Mouse (Mus musculus): ENCODE results near the gene Zer1. TPM values are rescaled to one million over a fixed set of nuclear protein-coding genes. Genes with fewer than 3 reads are reported as not detected.

Gene Zer1
- polyA plus RNA-seq, 1 experiment from 2014 or later, result 12.0 TPM

- WGBS, result 3% methylated on average over 13 of the region's 13 CpGs
- H3K36me3 ChIP-seq, result peaks cover 55% of the 10 kb centered on the region
- peaks cover 22% of the 10 kb centered on the region for H3K4me1 ChIP-seq (replicated peaks)
- no peaks in the 10 kb centered on the region for H3K9me3 ChIP-seq
- H3K4me3 ChIP-seq (replicated peaks), result peak overlapping the region; percentile 63
- ATAC-seq (ENCODE audit: insufficient number of reproducible peaks, insufficient read depth, low FRiP score, low TSS enrichment, low read depth), result 0 out of 2 replicates have a peak, but pooled peaks have one; percentile 1
- no peaks in the 10 kb centered on the region for H3K27me3 ChIP-seq
- peak overlapping the region; percentile 5; the same call in 1 of the 2 replicates for H3K27ac ChIP-seq
- peak overlapping the region; percentile 84 for H3K4me2 ChIP-seq
- H3K9ac ChIP-seq (replicated peaks), result peak overlapping the region; percentile 60
Measured at GRCm38 (mm10) chr2:30094208-30094588, 30.2 kb downstream of the Zer1 start.

- WGBS, result under 1% methylated on average over 51 of the region's 51 CpGs
- H3K4me2 ChIP-seq, result peak within 1 kb of the TSS; percentile 84
- H3K9ac ChIP-seq (replicated peaks), result peak within 1 kb of the TSS; percentile 66
- H3K9me3 ChIP-seq, result no peaks in the 10 kb centered on the region
- no peaks in the 10 kb centered on the region for H3K27me3 ChIP-seq
- H3K4me1 ChIP-seq (replicated peaks), result peaks cover 22% of the 10 kb centered on the region
- peak within 1 kb of the TSS; percentile 23; the same call in 1 of the 2 replicates for H3K27ac ChIP-seq
- H3K4me3 ChIP-seq (replicated peaks), result peak within 1 kb of the TSS; percentile 63
- H3K36me3 ChIP-seq, result peaks cover 49% of the 10 kb centered on the region
- ATAC-seq (ENCODE audit: insufficient number of reproducible peaks, insufficient read depth, low FRiP score, low TSS enrichment, low read depth), result peak; percentile 95
Measured at GRCm38 (mm10) chr2:30093471-30094207, 30.7 kb downstream of the Zer1 start, which contains the start of gene Zdhhc12. Gene Zdhhc12 (minus strand): TSS chr2:30093648.

- no peak for ATAC-seq (ENCODE audit: insufficient number of reproducible peaks, insufficient read depth, low FRiP score, low TSS enrichment, low read depth)
- Histone ChIP-seq H3K4me2 (peak overlapping the region; percentile 84), H3K27ac (no peak overlapping the region), H3K9me3 (no peaks in the 10 kb centered on the region), H3K4me3 (replicated peaks) (peak overlapping the region; percentile 63), H3K9ac (replicated peaks) (peak overlapping the region; percentile 66; the same call in 1 of the 2 replicates), H3K4me1 (replicated peaks) (peaks cover 22% of the 10 kb centered on the region), H3K36me3 (peaks cover 41% of the 10 kb centered on the region), H3K27me3 (no peaks in the 10 kb centered on the region)
- WGBS, result 52% methylated on average over 6 of the region's 6 CpGs
Measured at GRCm38 (mm10) chr2:30092280-30092918, 32.0 kb downstream of the Zer1 start.

GRCm38 (mm10) chr2:30091521-30091920, 32.9 kb downstream of the Zer1 start:
- ATAC-seq (ENCODE audit: insufficient number of reproducible peaks, insufficient read depth, low FRiP score, low TSS enrichment, low read depth), result no peak
- WGBS, result 94% methylated on average over 12 of the region's 12 CpGs
- no peaks in the 10 kb centered on the region for H3K9me3 ChIP-seq
- no peak overlapping the region for H3K4me2 ChIP-seq
- no peaks in the 10 kb centered on the region for H3K27me3 ChIP-seq
- peaks cover 44% of the 10 kb centered on the region for H3K36me3 ChIP-seq
- no peak overlapping the region for H3K27ac ChIP-seq
- no peak overlapping the region for H3K9ac ChIP-seq (replicated peaks)
- H3K4me1 ChIP-seq (replicated peaks), result peaks cover 22% of the 10 kb centered on the region
- H3K4me3 ChIP-seq (replicated peaks), result no peak overlapping the region

- Histone ChIP-seq H3K27ac (no peak overlapping the region), H3K9me3 (no peaks in the 10 kb centered on the region), H3K4me3 (replicated peaks) (no peak overlapping the region), H3K4me2 (no peak overlapping the region), H3K4me1 (replicated peaks) (peaks cover 10% of the 10 kb centered on the region), H3K27me3 (no peaks in the 10 kb centered on the region), H3K9ac (replicated peaks) (no peak overlapping the region), H3K36me3 (peaks cover 36% of the 10 kb centered on the region)
- ATAC-seq (ENCODE audit: insufficient number of reproducible peaks, insufficient read depth, low FRiP score, low TSS enrichment, low read depth), result no peak
- 92% methylated on average over 4 of the region's 4 CpGs for WGBS
Measured at GRCm38 (mm10) chr2:30087310-30087709, 37.1 kb downstream of the Zer1 start.

- ATAC-seq (ENCODE audit: insufficient number of reproducible peaks, insufficient read depth, low FRiP score, low TSS enrichment, low read depth), result peak; percentile 49; the same call in 1 of the 2 replicates
- H3K4me1 ChIP-seq (replicated peaks), result peaks cover 10% of the 10 kb centered on the region
- H3K9ac ChIP-seq (replicated peaks), result no peak overlapping the region; the same call in 1 of the 2 replicates
- no peaks in the 10 kb centered on the region for H3K9me3 ChIP-seq
- no peak overlapping the region for H3K27ac ChIP-seq
- H3K4me2 ChIP-seq, result peak overlapping the region; percentile 51
- peaks cover 10% of the 10 kb centered on the region for H3K36me3 ChIP-seq
- no peaks in the 10 kb centered on the region for H3K27me3 ChIP-seq
- 9% methylated on average over 12 of the region's 12 CpGs for WGBS
- H3K4me3 ChIP-seq (replicated peaks), result peak overlapping the region; percentile 24
Measured at GRCm38 (mm10) chr2:30084632-30085031, 39.8 kb downstream of the Zer1 start.

- Histone ChIP-seq H3K4me2 (peak overlapping the region; percentile 51), H3K4me3 (replicated peaks) (no peak overlapping the region; the same call in 1 of the 2 replicates)
- ATAC-seq (ENCODE audit: insufficient number of reproducible peaks, insufficient read depth, low FRiP score, low TSS enrichment, low read depth), result no peak
Measured at GRCm38 (mm10) chr2:30084113-30084512, 40.3 kb downstream of the Zer1 start.

GRCm38 (mm10) chr2:30080181-30080800, 44.1 kb downstream of the Zer1 start:
- Histone ChIP-seq H3K4me2 (no peak overlapping the region), H3K9ac (replicated peaks) (no peak overlapping the region), H3K4me3 (replicated peaks) (no peak overlapping the region), H3K27ac (no peak overlapping the region), H3K4me1 (replicated peaks) (peaks cover 20% of the 10 kb centered on the region), H3K36me3 (no peaks in the 10 kb centered on the region), H3K27me3 (no peaks in the 10 kb centered on the region), H3K9me3 (no peaks in the 10 kb centered on the region)
- ATAC-seq (ENCODE audit: insufficient number of reproducible peaks, insufficient read depth, low FRiP score, low TSS enrichment, low read depth), result no peak
- 83% methylated on average over 15 of the region's 15 CpGs for WGBS

More at GRCm38 (mm10) chr2:30084113-30084512, 40.3 kb downstream of the Zer1 start:
- peaks cover 10% of the 10 kb centered on the region for H3K4me1 ChIP-seq (replicated peaks)
- WGBS, result 47% methylated on average over 5 of the region's 5 CpGs
- no peak overlapping the region; the same call in 1 of the 2 replicates for H3K9ac ChIP-seq (replicated peaks)
- H3K9me3 ChIP-seq, result no peaks in the 10 kb centered on the region
- H3K27me3 ChIP-seq, result no peaks in the 10 kb centered on the region
- no peak overlapping the region for H3K27ac ChIP-seq
- peaks cover 10% of the 10 kb centered on the region; the same call in 1 of the 2 replicates for H3K36me3 ChIP-seq

GRCm38 (mm10) chr2:30078760-30079159, 45.6 kb downstream of the Zer1 start:
- WGBS, result 71% methylated on average over 4 of the region's 4 CpGs
- Histone ChIP-seq H3K27ac (peak overlapping the region; percentile 88), H3K9me3 (no peaks in the 10 kb centered on the region), H3K9ac (replicated peaks) (peak overlapping the region; percentile 65), H3K4me3 (replicated peaks) (peak overlapping the region; percentile 60; the same call in 1 of the 2 replicates), H3K4me1 (replicated peaks) (peaks cover 10% of the 10 kb centered on the region), H3K4me2 (peak overlapping the region; percentile 82), H3K27me3 (no peaks in the 10 kb centered on the region), H3K36me3 (peaks cover 4% of the 10 kb centered on the region; the same call in 1 of the 2 replicates)
- no peak for ATAC-seq (ENCODE audit: insufficient number of reproducible peaks, insufficient read depth, low FRiP score, low TSS enrichment, low read depth)

GRCm38 (mm10) chr2:30078349-30078712, 46.1 kb downstream of the Zer1 start:
- Histone ChIP-seq H3K27ac (peak overlapping the region; percentile 88), H3K4me1 (replicated peaks) (peaks cover 10% of the 10 kb centered on the region), H3K9me3 (no peaks in the 10 kb centered on the region), H3K4me2 (peak overlapping the region; percentile 82), H3K36me3 (peaks cover 8% of the 10 kb centered on the region), H3K9ac (replicated peaks) (peak overlapping the region; percentile 65), H3K4me3 (replicated peaks) (peak overlapping the region; percentile 60), H3K27me3 (no peaks in the 10 kb centered on the region)
- WGBS, result 22% methylated on average over 10 of the region's 10 CpGs
- no peak for ATAC-seq (ENCODE audit: insufficient number of reproducible peaks, insufficient read depth, low FRiP score, low TSS enrichment, low read depth)

Measured in limb, embryonic 12.5 days (tissue).